Mouse (Mus musculus): ENCODE data around the gene Klf4. TPM values are rescaled to one million over a fixed set of nuclear protein-coding genes. Genes with fewer than 3 reads are reported as not detected.

Klf4 gene
- total and polyA plus RNA-seq, 2 experiments from 2014 or later: 4.3 to 10.6 TPM

DNA sequence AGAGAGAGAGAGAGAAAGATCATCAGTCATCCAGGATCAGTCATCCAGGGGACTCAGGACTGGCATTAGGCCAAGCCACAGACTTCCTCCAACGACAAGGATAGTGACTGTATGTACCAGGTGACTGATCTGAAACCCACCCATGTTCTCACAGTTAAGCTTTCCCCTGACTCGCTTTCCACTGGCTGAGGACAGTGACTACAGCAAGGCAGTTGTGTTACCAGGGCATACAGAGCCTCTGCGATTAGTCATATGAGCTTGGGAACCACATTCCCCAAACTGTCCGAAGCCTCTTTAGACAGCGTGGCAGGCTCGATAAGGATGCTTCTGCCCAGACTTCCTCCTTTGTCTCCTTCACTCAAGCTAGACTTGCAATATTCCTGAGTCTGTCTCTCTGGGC lies 43.7 kb downstream of the Klf4 start:
- 83% methylated on average over 6 of the region's 6 CpGs for WGBS
- TF ChIP-seq CTCF (IDR thresholded peaks at IDR 0.05; ENCODE audit: low read depth): no peak
- Histone ChIP-seq H3K36me3 (ENCODE audit: insufficient read depth, low read length) (no peaks in the 10 kb centered on the region), H3K9me3 (ENCODE audit: low read length) (no peaks in the 10 kb centered on the region), H3K27me3 (ENCODE audit: insufficient read depth, low read length) (no peaks in the 10 kb centered on the region), H3K4me1 (ENCODE audit: insufficient read depth, low read length) (no peaks in the 10 kb centered on the region), H3K27ac (no peak overlapping the region), H3K4me2 (ENCODE audit: low read depth, low read length) (no peak overlapping the region), H3K4me3 (ENCODE audit: low read length) (no peak overlapping the region), H3K9ac (replicated peaks; ENCODE audit: low read length) (no peak overlapping the region)
- no peak for ATAC-seq
- no peak for DNase-seq (ENCODE audit: low spot score)

DNA sequence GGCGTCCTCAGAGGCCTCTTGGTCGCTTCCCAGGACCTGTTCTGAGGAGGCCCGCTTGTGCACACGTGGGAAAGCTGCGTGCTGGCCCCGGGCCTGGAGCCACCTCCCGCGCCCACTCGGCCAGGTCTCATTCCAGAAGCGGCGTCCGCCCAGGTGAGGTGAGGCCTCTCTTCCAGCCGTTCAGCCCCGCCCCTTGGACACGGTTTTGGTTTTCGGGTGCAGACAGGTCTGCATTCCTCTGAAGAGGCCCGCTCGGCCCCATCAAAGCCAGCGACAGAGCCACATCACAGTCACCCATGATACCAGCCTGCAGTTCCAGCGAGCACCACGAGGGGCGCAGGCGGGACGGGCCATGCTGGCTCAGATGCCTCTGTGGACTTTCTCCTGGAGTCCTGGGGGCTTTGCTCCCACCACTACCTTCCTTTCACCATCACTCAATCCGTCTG lies 51.9 kb downstream of the Klf4 start:
- H3K4me2 ChIP-seq (ENCODE audit: low read depth, low read length): peak overlapping the region; percentile 45
- no peak overlapping the region for H3K27ac ChIP-seq
- H3K27me3 ChIP-seq (ENCODE audit: insufficient read depth, low read length): no peaks in the 10 kb centered on the region
- no peaks in the 10 kb centered on the region for H3K9me3 ChIP-seq (ENCODE audit: low read length)
- ATAC-seq (peak; percentile 76), DNase-seq (ENCODE audit: low spot score) (peak; percentile 78)
- no peak overlapping the region for H3K4me3 ChIP-seq (ENCODE audit: low read length)
- peak; percentile 97 for TF ChIP-seq CTCF (IDR thresholded peaks at IDR 0.05; ENCODE audit: low read depth)
- H3K4me1 ChIP-seq (ENCODE audit: insufficient read depth, low read length): no peaks in the 10 kb centered on the region
- H3K36me3 ChIP-seq (ENCODE audit: insufficient read depth, low read length): no peaks in the 10 kb centered on the region
- H3K9ac ChIP-seq (replicated peaks; ENCODE audit: low read length): peak overlapping the region; percentile 10; the same call in 1 of the 2 replicates
- 19% methylated on average over 25 of the region's 25 CpGs for WGBS

DNA sequence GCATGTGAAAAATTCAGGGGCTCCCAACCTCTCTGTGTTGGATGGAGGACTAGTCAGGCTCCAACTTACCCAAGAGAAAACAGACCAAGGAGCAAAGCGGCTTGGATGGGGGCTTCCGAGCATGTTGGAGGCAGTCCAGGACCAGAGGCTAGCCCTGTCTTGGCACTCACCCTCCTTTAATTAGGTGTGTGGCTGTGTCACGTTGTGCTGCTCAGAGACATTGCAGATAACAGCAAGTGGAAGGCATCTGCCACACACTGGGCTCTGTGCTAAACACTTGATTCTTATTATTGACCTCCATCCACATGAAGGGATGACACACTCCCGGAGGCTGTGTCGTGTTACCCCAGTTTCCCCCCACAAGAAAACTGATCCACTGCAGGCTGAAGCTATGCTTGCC lies 53.9 kb downstream of the Klf4 start:
- peak; percentile 34 for DNase-seq (ENCODE audit: low spot score)
- Histone ChIP-seq H3K9me3 (ENCODE audit: low read length) (no peaks in the 10 kb centered on the region), H3K4me2 (ENCODE audit: low read depth, low read length) (no peak overlapping the region), H3K9ac (replicated peaks; ENCODE audit: low read length) (no peak overlapping the region), H3K27ac (no peak overlapping the region), H3K27me3 (ENCODE audit: insufficient read depth, low read length) (no peaks in the 10 kb centered on the region), H3K36me3 (ENCODE audit: insufficient read depth, low read length) (no peaks in the 10 kb centered on the region), H3K4me1 (ENCODE audit: insufficient read depth, low read length) (no peaks in the 10 kb centered on the region), H3K4me3 (ENCODE audit: low read length) (no peak overlapping the region)
- peak; percentile 39 for ATAC-seq
- TF ChIP-seq CTCF (IDR thresholded peaks at IDR 0.05; ENCODE audit: low read depth): no peak
- WGBS: 44% methylated on average over 5 of the region's 5 CpGs

GRCm38 (mm10) chr4:55477933-55478332 lies 54.3 kb downstream of the Klf4 start:
- no peaks in the 10 kb centered on the region for H3K4me1 ChIP-seq (ENCODE audit: insufficient read depth, low read length)
- WGBS: 35% methylated on average over 4 of the region's 4 CpGs
- peak; percentile 68 for ATAC-seq
- H3K9me3 ChIP-seq (ENCODE audit: low read length): no peaks in the 10 kb centered on the region
- no peak overlapping the region for H3K4me2 ChIP-seq (ENCODE audit: low read depth, low read length)
- TF ChIP-seq CTCF (IDR thresholded peaks at IDR 0.05; ENCODE audit: low read depth): peak; percentile 52
- DNase-seq (ENCODE audit: low spot score): peak; percentile 71
- no peak overlapping the region for H3K9ac ChIP-seq (replicated peaks; ENCODE audit: low read length)
- H3K27me3 ChIP-seq (ENCODE audit: insufficient read depth, low read length): no peaks in the 10 kb centered on the region
- H3K36me3 ChIP-seq (ENCODE audit: insufficient read depth, low read length): no peaks in the 10 kb centered on the region
- H3K4me3 ChIP-seq (ENCODE audit: low read length): no peak overlapping the region
- H3K27ac ChIP-seq: no peak overlapping the region

DNA sequence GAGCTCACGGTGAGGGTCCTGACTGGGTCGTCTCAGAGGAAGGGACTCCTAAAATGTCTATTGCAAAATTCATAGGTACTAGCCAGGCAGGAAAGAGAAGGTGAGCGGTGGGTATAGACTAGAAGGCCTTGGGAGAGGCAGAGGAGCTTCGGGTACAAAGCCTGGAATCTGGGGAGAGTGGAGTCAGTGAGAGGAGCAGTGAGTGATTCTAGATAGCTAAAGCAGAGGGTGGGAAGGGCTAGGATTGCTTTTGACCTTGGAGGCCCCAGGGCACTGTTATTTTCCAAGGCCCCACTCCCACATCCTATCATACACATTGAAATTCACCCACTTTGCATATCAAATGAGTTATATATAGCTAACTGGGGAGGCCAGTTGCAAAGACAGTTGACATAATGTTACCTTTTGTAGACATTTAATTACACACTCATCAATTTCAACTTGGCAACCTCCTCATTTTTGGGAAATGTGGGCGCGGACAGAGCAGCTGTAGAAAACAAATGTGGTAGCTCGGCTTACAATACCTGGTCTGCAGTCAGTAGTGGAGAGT lies 55.0 kb downstream of the Klf4 start:
- DNase-seq (ENCODE audit: low spot score) (no peak), ATAC-seq (no peak)
- H3K36me3 ChIP-seq (ENCODE audit: insufficient read depth, low read length): no peaks in the 10 kb centered on the region
- no peak overlapping the region for H3K27ac ChIP-seq
- 84% methylated on average over 7 of the region's 7 CpGs for WGBS
- no peaks in the 10 kb centered on the region for H3K27me3 ChIP-seq (ENCODE audit: insufficient read depth, low read length)
- no peak overlapping the region for H3K4me2 ChIP-seq (ENCODE audit: low read depth, low read length)
- H3K9ac ChIP-seq (replicated peaks; ENCODE audit: low read length): no peak overlapping the region
- no peaks in the 10 kb centered on the region for H3K4me1 ChIP-seq (ENCODE audit: insufficient read depth, low read length)
- H3K9me3 ChIP-seq (ENCODE audit: low read length): no peaks in the 10 kb centered on the region
- TF ChIP-seq CTCF (IDR thresholded peaks at IDR 0.05; ENCODE audit: low read depth): no peak
- H3K4me3 ChIP-seq (ENCODE audit: low read length): no peak overlapping the region

Other genes with a start within 250 kb of the Klf4 start
- 282 and 307 TPM in 2 replicates for gene Rad23b, start 182.4 kb downstream of the Klf4 start, total RNA-seq (2014; rRNA removed)
- gene Rad23b, start 182.4 kb downstream of the Klf4 start, polyA plus RNA-seq (2015; fragmentation: Nextera tagmentation; extraction: Ambion mirVana): 86.5 and 97.4 TPM in 2 replicates